In genomic region chr3:154458208-154458607, GRCm38 (mm10) we compare ENCODE assay signal across 22 mouse cellular contexts.
DNase-seq lines count a peak whose midpoint lies in the region; TF ChIP-seq lines count a peak whose summit lies in the region.
"Had no signal": no experiment of that assay in that cellular context is flagged by ENCODE, and none has a peak within 500 bp of the region (broad histone marks: within the 10 kb centered on the region; RNA-seq: fewer than 3 reads in every experiment).

No protein-coding gene starts in this region.

- H3K9me3 ChIP-seq in E14TG2a.4 (ENCODE audit: low read length), result no peaks in the 10 kb centered on the region
- H3K9me3 ChIP-seq: embryonic facial prominence, embryonic 15.5 days; heart, embryonic 13.5 days; limb, embryonic 12.5 days; liver, embryonic 12.5 days had no signal

- no peaks in the 10 kb centered on the region for H3K4me1 ChIP-seq in testis, adult 2 months (ENCODE audit: control insufficient read depth, insufficient read depth, low read length)
- H3K4me1 ChIP-seq in E14TG2a.4 (replicated peaks; ENCODE audit: low read depth, low read length), result no peaks in the 10 kb centered on the region
- H3K4me1 ChIP-seq: embryonic facial prominence, embryonic 15.5 days; heart, embryonic 13.5 days; limb, embryonic 12.5 days; liver, embryonic 12.5 days had no signal

- DNase-seq in layer of hippocampus, adult 2 months (ENCODE audit: low spot score in 2 of 2), result no peak
- DNase-seq in layer of hippocampus, adult 8-10 months (ENCODE audit: low spot score in 2 of 2), result no peak
- DNase-seq in testis, postnatal 14 days (ENCODE audit: low spot score), result no peak
- peak; percentile 1 for DNase-seq in naive thymus-derived CD4-positive, alpha-beta T cell, adult 2 months (ENCODE audit: low read depth)
- no peak for DNase-seq in frontal cortex, postnatal 25 days (ENCODE audit: low spot score in 2 of 2)
- DNase-seq: adrenal gland, postnatal 14 days; cerebellum, adult 9-10 months; gastrocnemius, postnatal 14 days; heart, adult 2 months; heart, postnatal 14 days; kidney, adult 9 months; kidney, postnatal 25 days; lung, adult 2 months; lung, postnatal 36 days; right cerebral cortex, postnatal 25 days; spleen, adult 18-20 months had no signal

- H3K4me3 ChIP-seq in layer of hippocampus, adult 2 months, result no peak overlapping the region
- no peak overlapping the region for H3K4me3 ChIP-seq in testis, adult 2 months (ENCODE audit: control insufficient read depth, low read depth, low read length)
- no peak overlapping the region for H3K4me3 ChIP-seq in E14TG2a.4 (replicated peaks; ENCODE audit: low read length)
- H3K4me3 ChIP-seq: embryonic facial prominence, embryonic 15.5 days; heart, adult 2 months; heart, embryonic 13.5 days; limb, embryonic 12.5 days; liver, embryonic 12.5 days had no signal

- TF ChIP-seq CTCF in layer of hippocampus, adult 2 months (conservative IDR thresholded peaks at IDR 0.05), result peak; percentile 38
- TF ChIP-seq CTCF in testis, adult 2 months (IDR thresholded peaks at IDR 0.05; ENCODE audit: control insufficient read depth, insufficient read depth, insufficient replicate concordance, low read depth, low read length), result peak; percentile 83; the same call in 1 of the 2 replicates
- TF ChIP-seq CTCF in E14TG2a.4 (conservative IDR thresholded peaks at IDR 0.05; ENCODE audit: low read length), result peak; percentile 62

- TF ChIP-seq POLR2A in testis, adult 2 months (IDR thresholded peaks at IDR 0.05; ENCODE audit: control insufficient read depth, low read depth, low read length), result no peak

- H3K27ac ChIP-seq in layer of hippocampus, adult 2 months, result no peak overlapping the region
- H3K27ac ChIP-seq in testis, adult 2 months (ENCODE audit: control insufficient read depth, insufficient read depth, low read depth, low read length), result no peak overlapping the region
- H3K27ac ChIP-seq: embryonic facial prominence, embryonic 15.5 days; heart, adult 2 months; heart, embryonic 13.5 days; limb, embryonic 12.5 days; liver, embryonic 12.5 days had no signal

- no peaks in the 10 kb centered on the region for H3K36me3 ChIP-seq in testis, adult 2 months (ENCODE audit: control insufficient read depth, insufficient read depth, low read length)
- H3K36me3 ChIP-seq in E14TG2a.4 (ENCODE audit: insufficient read depth, low read length), result no peaks in the 10 kb centered on the region
- H3K36me3 ChIP-seq: embryonic facial prominence, embryonic 15.5 days; heart, embryonic 13.5 days; limb, embryonic 12.5 days; liver, embryonic 12.5 days had no signal

- H3K27me3 ChIP-seq in testis, adult 2 months (ENCODE audit: control insufficient read depth, insufficient read depth, low read length), result no peaks in the 10 kb centered on the region
- H3K27me3 ChIP-seq in E14TG2a.4 (ENCODE audit: insufficient read depth, low read length), result no peaks in the 10 kb centered on the region
- H3K27me3 ChIP-seq: embryonic facial prominence, embryonic 15.5 days; heart, embryonic 13.5 days; limb, embryonic 12.5 days; liver, embryonic 12.5 days had no signal
